ENCODE assay signal across 14 mouse cellular contexts in genomic region chr8:94270309-94270708, GRCm38 (mm10). TPM values are rescaled to one million over a fixed set of nuclear protein-coding genes. Genes with fewer than 3 reads are reported as not detected.
DNase-seq lines count a peak whose midpoint lies in the region; ATAC-seq and TF ChIP-seq lines count a peak whose summit lies in the region.
"Had no signal": no experiment of that assay in that cellular context is flagged by ENCODE, and none has a peak within 500 bp of the region (broad histone marks: within the 10 kb centered on the region; RNA-seq: fewer than 3 reads in every experiment).

No protein-coding gene starts in this region.

- peaks cover 30% of the 10 kb centered on the region for H3K4me1 ChIP-seq in forebrain, embryonic 13.5 days
- H3K4me1 ChIP-seq in forebrain, embryonic 10.5 days = peaks cover 38% of the 10 kb centered on the region
- peaks cover 32% of the 10 kb centered on the region for H3K4me1 ChIP-seq in heart, embryonic 15.5 days (replicated peaks)
- peaks cover 6% of the 10 kb centered on the region for H3K4me1 ChIP-seq in neural tube, embryonic 14.5 days (ENCODE audit: control insufficient read depth, insufficient read depth, low read length)

- intact Hi-C loops in left cerebral cortex, adult 2 months (cut with DNase I) = no loop called here
- intact Hi-C loops in left cerebral cortex, postnatal 36 days (cut with DNase I) = no loop called here

- no peaks in the 10 kb centered on the region for H3K27me3 ChIP-seq in forebrain, embryonic 13.5 days
- no peaks in the 10 kb centered on the region for H3K27me3 ChIP-seq in forebrain, embryonic 10.5 days (ENCODE audit: poor library complexity, severe bottlenecking)
- no peaks in the 10 kb centered on the region for H3K27me3 ChIP-seq in heart, embryonic 15.5 days
- no peaks in the 10 kb centered on the region for H3K27me3 ChIP-seq in neural tube, embryonic 14.5 days (ENCODE audit: control insufficient read depth, insufficient read depth, low read length)
- H3K27me3 ChIP-seq: megakaryocyte, embryonic 14.5 days had no signal

- ATAC-seq in forebrain, embryonic 13.5 days = no peak
- no peak for ATAC-seq in heart, embryonic 15.5 days (replicated peaks; ENCODE audit: insufficient number of reproducible peaks, insufficient read depth, low FRiP score, low read depth)
- ATAC-seq in neural tube, embryonic 14.5 days (ENCODE audit: low read depth) = no peak
- no peak for ATAC-seq in erythroblast, adult 5-6 weeks (replicated peaks; ENCODE audit: low FRiP score, poor library complexity, severe bottlenecking)

- H3K9ac ChIP-seq in forebrain, embryonic 13.5 days = no peak overlapping the region
- H3K9ac ChIP-seq in heart, embryonic 15.5 days = no peak overlapping the region; the same call in 1 of the 2 replicates
- no peak overlapping the region for H3K9ac ChIP-seq in neural tube, embryonic 14.5 days (replicated peaks; ENCODE audit: low read depth, low read length)

- no peak overlapping the region for H3K27ac ChIP-seq in forebrain, embryonic 13.5 days
- H3K27ac ChIP-seq in forebrain, embryonic 10.5 days = no peak overlapping the region
- H3K27ac ChIP-seq in left cerebral cortex, adult 2 months = peak overlapping the region; percentile 45; the same call in 1 of the 2 replicates
- H3K27ac ChIP-seq in heart, embryonic 15.5 days = peak overlapping the region; percentile 66
- H3K27ac ChIP-seq in neural tube, embryonic 14.5 days (ENCODE audit: low read depth, low read length) = no peak overlapping the region

- DNase-seq in forebrain, embryonic 10.5 days (ENCODE audit: extremely low spot score, low spot score) = no peak
- no peak for DNase-seq in left cerebral cortex, adult 2 months (ENCODE audit: extremely low spot score in 1 of 2, low spot score in 2 of 2)
- DNase-seq in left cerebral cortex, postnatal 36 days (ENCODE audit: low spot score in 2 of 2) = no peak
- no peak for DNase-seq in testis, postnatal 10 days (ENCODE audit: low spot score)
- DNase-seq: cerebellum, adult 11 months; kidney, postnatal 4 days; liver had no signal

- WGBS in forebrain, embryonic 13.5 days = 93% methylated on average over 7 of the region's 7 CpGs
- WGBS in forebrain, embryonic 10.5 days = 92% methylated on average over 7 of the region's 7 CpGs
- WGBS in heart, embryonic 15.5 days = 69% methylated on average over 7 of the region's 7 CpGs
- WGBS in neural tube, embryonic 14.5 days = 96% methylated on average over 7 of the region's 7 CpGs

- TF ChIP-seq CTCF in left cerebral cortex, adult 2 months (IDR thresholded peaks at IDR 0.05) = no peak

- H3K9me3 ChIP-seq in forebrain, embryonic 13.5 days (replicated peaks) = no peaks in the 10 kb centered on the region
- no peaks in the 10 kb centered on the region for H3K9me3 ChIP-seq in forebrain, embryonic 10.5 days
- no peaks in the 10 kb centered on the region for H3K9me3 ChIP-seq in heart, embryonic 15.5 days (replicated peaks)
- no peaks in the 10 kb centered on the region for H3K9me3 ChIP-seq in neural tube, embryonic 14.5 days (ENCODE audit: control insufficient read depth, low read length)
- H3K9me3 ChIP-seq: G1E; megakaryocyte, embryonic 14.5 days had no signal

- H3K4me2 ChIP-seq in forebrain, embryonic 13.5 days = peak overlapping the region; percentile 35
- H3K4me2 ChIP-seq in heart, embryonic 15.5 days = peak overlapping the region; percentile 58
- peak overlapping the region; percentile 23; the same call in 1 of the 2 replicates for H3K4me2 ChIP-seq in neural tube, embryonic 14.5 days (ENCODE audit: low read depth, low read length)

- H3K36me3 ChIP-seq in forebrain, embryonic 13.5 days (ENCODE audit: poor library complexity, severe bottlenecking) = no peaks in the 10 kb centered on the region
- no peaks in the 10 kb centered on the region for H3K36me3 ChIP-seq in forebrain, embryonic 10.5 days (replicated peaks)
- no peaks in the 10 kb centered on the region for H3K36me3 ChIP-seq in heart, embryonic 15.5 days
- H3K36me3 ChIP-seq in neural tube, embryonic 14.5 days (ENCODE audit: control insufficient read depth, insufficient read depth, low read length) = no peaks in the 10 kb centered on the region

- no peak overlapping the region for H3K4me3 ChIP-seq in forebrain, embryonic 13.5 days
- no peak overlapping the region for H3K4me3 ChIP-seq in forebrain, embryonic 10.5 days
- peak overlapping the region; percentile 54 for H3K4me3 ChIP-seq in left cerebral cortex, adult 2 months
- peak overlapping the region; percentile 19; the same call in 1 of the 2 replicates for H3K4me3 ChIP-seq in heart, embryonic 15.5 days
- no peak overlapping the region for H3K4me3 ChIP-seq in neural tube, embryonic 14.5 days (ENCODE audit: low read depth, low read length)
- H3K4me3 ChIP-seq: megakaryocyte, embryonic 14.5 days had no signal

RNA-seq across cellular contexts. Expression of gene Nup93, which starts 55.9 kb away (rescaled TPM):
- 83.6 and 98.8 TPM in 2 replicates for polyA plus RNA-seq in forebrain, embryonic 13.5 days (2015; fragmentation: Nextera tagmentation; extraction: Ambion mirVana)
- polyA plus RNA-seq in forebrain, embryonic 10.5 days (2016; fragmentation: Nextera tagmentation; extraction: Ambion mirVana) = 155 and 164 TPM in 2 replicates
- total RNA-seq in left cerebral cortex, adult 2 months (2021) = 10 to 100 TPM; 48.7 to 51.4 TPM
- total RNA-seq in left cerebral cortex, postnatal 36 days (2021) = 10 to 100 TPM; 37.2 to 64.5 TPM
- 51.6 and 60.7 TPM in 2 replicates for polyA plus RNA-seq in heart, embryonic 15.5 days (2015; fragmentation: Nextera tagmentation; extraction: Ambion mirVana)
- polyA plus RNA-seq in neural tube, embryonic 14.5 days (2014; fragmentation: Nextera tagmentation; extraction: Ambion mirVana) = 58.4 and 67.4 TPM in 2 replicates
- 6.5 and 6.9 TPM in 2 replicates for total RNA-seq in erythroblast, adult 5-6 weeks (2015; ENCODE audit: low replicate concordance)
- 8.6 and 11.0 TPM in 2 replicates for total RNA-seq in erythroblast, adult 5-6 weeks (2017; ENCODE audit: low replicate concordance)

RNA-seq across cellular contexts. Expression of gene Slc12a3, which starts 58.7 kb away (rescaled TPM):
- polyA plus RNA-seq in forebrain, embryonic 13.5 days (2015; fragmentation: Nextera tagmentation; extraction: Ambion mirVana) = not detected in 2 replicates
- not detected in 2 replicates for polyA plus RNA-seq in forebrain, embryonic 10.5 days (2016; fragmentation: Nextera tagmentation; extraction: Ambion mirVana)
- total RNA-seq in left cerebral cortex, adult 2 months (2021) = under 1 TPM; 0.29 to 0.68 TPM
- total RNA-seq in left cerebral cortex, postnatal 36 days (2021) = 1 to 10 TPM in 1 of 2 experiments, under 1 TPM in 1; 0.25 to 1.3 TPM
- 0.15 and 0.20 TPM in 2 replicates for polyA plus RNA-seq in heart, embryonic 15.5 days (2015; fragmentation: Nextera tagmentation; extraction: Ambion mirVana)
- polyA plus RNA-seq in neural tube, embryonic 14.5 days (2014; fragmentation: Nextera tagmentation; extraction: Ambion mirVana) = 0.08 TPM in 1 of 2 replicates, not detected in the other
- 2.5 TPM in 1 of 2 replicates, not detected in the other for total RNA-seq in erythroblast, adult 5-6 weeks (2015; ENCODE audit: low replicate concordance)
- 0.34 TPM in 1 of 2 replicates, not detected in the other for total RNA-seq in erythroblast, adult 5-6 weeks (2017; ENCODE audit: low replicate concordance)
- total RNA-seq: hematopoietic stem cell, adult 5-6 weeks had no signal
- polyA plus RNA-seq: G1E had no signal

Comparison
In these comparisons a context has a peak if more than half of its experiments do, and no peak if none do; other contexts are left out.
1. H3K27ac ChIP-seq: peak in left cerebral cortex, adult 2 months (single experiment) and heart, embryonic 15.5 days (single experiment); none in forebrain, embryonic 13.5 days (single experiment), forebrain, embryonic 10.5 days (single experiment) and neural tube, embryonic 14.5 days (single experiment).
2. H3K4me3 ChIP-seq: peak in left cerebral cortex, adult 2 months (single experiment) and heart, embryonic 15.5 days (single experiment); none in forebrain, embryonic 13.5 days (single experiment), forebrain, embryonic 10.5 days (single experiment) and neural tube, embryonic 14.5 days (single experiment).
3. Peak in every context shown above with its lines, with median percentiles within 50 percentile points of each other: H3K4me2 ChIP-seq.